Mouse (Mus musculus): ENCODE data around the gene Lpcat3. TPM values are rescaled to one million over a fixed set of nuclear protein-coding genes. Genes with fewer than 3 reads are reported as not detected.
A peak's percentile ranks its signal among the peaks of the same experiment; 100 is the strongest.

The Lpcat3 gene
- total RNA-seq, 2 experiments from 2014 or later, result 37.9 to 43.1 TPM

DNA sequence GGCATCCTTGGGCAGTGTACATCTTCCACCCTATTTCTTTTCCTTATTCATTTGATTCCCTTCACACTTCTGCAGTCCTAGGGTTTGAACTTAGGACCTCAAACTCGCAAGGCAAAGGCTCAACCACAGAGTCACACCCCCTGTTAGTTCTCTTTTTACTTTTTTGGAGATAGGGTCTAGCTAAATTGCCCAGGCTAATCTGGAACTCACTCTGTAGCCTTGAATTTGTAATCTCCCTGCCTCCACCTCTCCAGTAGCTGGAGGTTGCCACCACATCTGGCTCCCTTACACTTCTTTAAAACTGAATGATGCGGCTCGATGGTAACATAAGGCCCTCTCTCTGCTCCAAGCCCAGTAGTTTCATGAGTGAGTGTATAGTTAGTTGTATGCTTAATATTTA, 71.6 kb downstream of the Lpcat3 start:
- DNase-seq (ENCODE audit: low spot score in 2 of 2), result no peak

DNA sequence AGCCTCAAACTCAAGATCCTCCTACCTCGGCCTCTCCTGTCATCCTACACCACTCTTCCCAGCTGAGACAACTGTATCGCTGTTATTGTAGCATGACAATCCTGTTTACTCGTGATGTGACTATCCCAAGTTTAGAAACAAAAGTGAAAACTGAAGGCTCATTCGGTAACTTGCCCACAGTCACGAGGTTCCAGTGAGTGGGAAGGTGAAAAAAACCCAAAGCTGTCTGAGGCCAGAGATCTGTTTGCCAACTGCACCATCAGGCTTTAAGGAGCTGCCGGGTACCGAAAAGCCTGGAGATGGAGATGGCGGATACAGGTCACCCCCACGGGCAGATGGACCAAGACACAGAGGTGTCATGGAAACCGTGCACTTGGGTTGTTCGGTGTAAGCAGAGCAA, 74.2 kb downstream of the Lpcat3 start:
- no peak for DNase-seq (ENCODE audit: low spot score in 2 of 2)

DNA sequence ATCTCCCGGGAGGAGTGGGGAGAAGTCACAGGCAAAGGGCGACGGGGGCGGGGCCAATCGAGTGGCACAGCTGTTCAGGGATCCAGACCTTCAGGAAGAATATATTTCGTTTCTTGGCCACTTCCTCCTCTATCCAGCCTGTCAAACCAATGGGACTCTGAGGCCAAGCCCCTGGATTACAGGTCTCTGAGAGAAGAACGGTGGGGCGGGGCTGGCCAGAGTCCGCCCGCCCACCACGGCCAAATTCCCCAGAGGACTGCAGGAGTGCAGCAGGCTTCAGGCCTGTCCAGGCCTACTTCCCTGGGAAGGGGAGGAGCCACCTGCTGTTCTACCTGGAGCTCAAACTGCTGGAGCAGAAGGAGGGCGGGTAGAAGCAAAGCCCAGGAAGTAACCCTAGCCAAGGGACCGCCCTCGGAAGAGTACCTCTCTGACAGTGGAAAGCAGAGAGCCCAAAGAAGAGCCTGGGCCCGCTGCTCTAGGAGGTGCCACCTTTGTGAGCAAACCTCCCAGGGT, 75.7 kb downstream of the Lpcat3 start, which contains the start of gene Ptpn6:
TSS of gene Ptpn6 (minus strand) at position 204 of the 513 bp plus-strand sequence.
- no peak for DNase-seq (ENCODE audit: low spot score in 2 of 2)

DNA sequence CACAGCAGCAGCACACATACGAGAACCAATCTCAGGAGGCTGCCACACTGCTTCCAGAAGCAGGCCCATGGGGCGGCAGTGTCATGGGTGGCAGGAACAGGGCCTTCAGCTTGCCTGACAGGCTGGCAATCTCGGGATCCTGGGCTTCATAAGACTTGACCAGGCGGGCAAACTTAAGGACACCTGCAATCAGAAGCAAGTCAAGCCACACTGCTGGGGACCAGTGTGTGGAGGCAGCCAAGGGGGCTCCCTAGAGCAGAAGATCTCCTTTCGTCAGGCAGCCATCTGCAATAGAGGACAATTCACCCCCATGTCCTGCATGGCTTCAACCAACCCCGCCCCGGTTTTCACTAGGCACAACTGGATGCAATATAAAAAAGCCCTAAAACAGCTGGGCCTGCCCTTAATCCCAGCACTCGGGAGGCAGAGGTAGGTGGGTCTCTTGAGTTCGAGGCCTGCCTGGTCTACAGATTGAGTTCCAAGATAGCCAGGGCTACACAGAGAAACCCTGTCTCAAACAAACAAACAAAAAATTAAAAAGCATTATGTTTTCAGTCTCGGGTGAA, 76.5 kb downstream of the Lpcat3 start:
- DNase-seq (ENCODE audit: low spot score in 2 of 2), result no peak

DNA sequence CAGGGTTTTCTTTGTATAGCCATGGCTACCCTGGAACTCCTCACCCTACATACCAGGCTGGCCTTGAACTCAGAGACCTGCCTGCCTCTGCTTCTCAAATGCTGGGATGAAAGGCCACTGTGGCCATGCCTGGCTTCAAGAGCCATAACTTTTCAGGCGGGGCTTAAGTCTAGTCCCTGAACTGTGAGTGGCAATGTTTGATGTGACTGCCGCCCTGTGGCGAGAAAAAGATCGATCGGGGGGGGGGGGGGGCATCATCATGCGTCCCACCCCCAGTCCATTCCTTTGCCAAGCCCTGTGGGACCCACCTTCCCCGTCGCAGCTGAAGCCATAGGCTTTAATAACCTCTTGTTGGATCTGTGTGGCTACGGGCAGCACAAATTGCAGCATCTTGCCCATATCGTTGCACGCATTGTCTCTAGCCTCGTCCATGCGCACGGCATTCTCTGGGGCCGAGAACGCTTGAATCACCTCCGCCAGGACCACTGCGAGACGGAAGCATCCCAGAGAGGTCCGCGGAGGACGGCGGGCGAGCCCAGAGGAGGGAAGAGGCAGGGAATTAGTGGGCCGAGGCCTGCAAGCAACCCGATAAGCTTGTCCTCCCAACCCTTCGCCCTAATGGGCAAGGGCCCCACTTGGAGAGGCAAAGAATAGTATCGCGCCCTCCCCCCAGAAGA, 77.5 kb downstream of the Lpcat3 start:
- peak in 1 of 2 experiments; percentile 47 for DNase-seq (ENCODE audit: low spot score in 2 of 2)

DNA sequence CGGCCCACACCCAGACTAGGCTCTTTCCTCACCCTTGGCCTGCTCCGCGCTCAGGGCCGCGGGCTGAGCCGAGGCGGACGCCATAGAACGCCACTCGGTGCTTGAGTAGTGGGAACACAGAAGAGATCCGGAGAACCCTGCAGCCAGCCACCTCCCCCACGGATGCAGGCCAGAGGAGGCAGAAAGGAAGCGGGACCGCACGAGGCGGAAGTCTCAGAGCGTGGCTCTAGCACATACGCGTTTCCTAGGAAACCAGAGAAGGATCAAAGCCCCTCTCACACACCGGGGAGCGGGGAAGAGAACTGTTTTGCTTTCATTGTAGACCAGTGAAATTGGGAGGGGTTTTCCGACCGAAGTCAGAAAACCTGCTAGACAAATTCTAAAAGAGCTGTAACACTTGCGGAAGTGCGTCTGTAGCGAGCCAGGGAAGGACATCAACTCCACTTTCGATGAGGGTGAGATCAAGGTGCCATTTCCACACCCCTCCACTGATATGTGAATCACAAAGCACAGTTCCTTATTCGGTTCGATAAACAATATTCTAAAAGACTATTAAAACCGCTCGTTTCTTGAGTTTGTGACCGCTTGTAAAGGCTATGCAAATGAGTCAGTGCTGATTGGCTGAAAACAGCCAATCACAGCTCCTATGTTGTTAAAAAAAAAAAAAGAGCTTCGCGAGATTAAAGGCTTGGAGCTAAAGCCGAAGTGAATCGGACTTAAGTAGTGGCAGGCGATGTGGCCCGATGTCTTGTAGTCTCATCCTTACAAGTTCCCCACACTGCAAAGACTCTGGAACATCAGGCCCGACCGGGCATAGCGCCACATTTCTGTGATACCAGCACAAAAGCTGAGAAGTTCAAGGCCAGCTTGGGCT, 78.3 kb downstream of the Lpcat3 start, which contains the start of gene Grcc10:
TSS of gene Grcc10 (minus strand) at position 487 of the 874 bp plus-strand sequence.
- DNase-seq (ENCODE audit: low spot score in 2 of 2), result peak; percentile 72 to 86

DNA sequence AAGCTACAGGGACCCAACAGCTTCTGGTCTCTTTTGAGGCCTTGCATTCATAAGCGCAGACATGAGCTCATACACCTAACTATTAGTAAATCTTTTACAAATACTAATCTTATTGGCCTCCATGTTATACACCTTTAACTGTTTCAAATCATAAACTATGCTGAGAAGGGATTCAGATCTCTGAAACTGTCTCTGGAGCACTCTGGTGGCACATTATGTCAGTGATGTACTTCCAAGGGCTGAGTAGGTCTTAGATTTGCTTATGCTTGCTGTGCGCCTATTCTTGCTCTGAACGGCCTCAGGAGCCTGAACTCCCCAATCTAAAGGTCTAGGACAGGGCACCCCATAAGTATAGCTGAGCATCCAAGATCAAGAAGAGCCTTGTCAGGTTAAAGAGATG, 79.0 kb downstream of the Lpcat3 start:
- DNase-seq (ENCODE audit: low spot score in 2 of 2), result no peak

DNA sequence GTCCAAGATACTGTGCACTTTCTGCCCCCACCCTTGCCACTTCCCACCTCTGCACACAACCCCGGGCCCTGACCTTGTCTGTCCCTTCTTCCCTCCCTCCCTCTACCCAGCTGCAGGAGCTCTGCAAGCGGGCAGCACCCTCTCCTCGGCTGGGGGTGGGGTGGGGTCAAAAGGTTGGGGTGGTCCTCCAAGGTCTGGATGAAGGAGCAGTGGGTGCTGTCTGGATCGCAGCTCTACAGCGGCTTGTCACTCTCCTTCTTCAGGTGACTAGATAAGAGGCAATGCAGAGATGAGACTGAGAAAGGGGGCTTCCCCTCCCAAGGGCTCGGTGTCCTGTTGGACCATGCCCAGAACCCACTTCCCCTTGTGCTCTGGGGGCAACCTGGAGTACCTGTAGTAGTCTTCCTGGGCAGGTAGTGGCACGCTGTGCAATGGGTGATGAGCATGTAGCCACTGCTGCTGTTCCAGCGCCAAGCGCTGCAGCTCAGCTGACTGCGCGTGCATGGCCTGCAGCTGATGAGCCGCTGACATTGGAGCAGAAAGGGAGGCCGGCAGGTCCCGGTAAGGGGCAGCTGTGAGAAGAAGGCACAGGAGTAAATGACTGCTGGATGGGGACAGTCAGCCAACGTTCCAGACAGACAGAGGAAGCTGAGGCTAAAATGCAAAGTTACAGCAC, 80.2 kb downstream of the Lpcat3 start:
- no peak for DNase-seq (ENCODE audit: low spot score in 2 of 2)

DNA sequence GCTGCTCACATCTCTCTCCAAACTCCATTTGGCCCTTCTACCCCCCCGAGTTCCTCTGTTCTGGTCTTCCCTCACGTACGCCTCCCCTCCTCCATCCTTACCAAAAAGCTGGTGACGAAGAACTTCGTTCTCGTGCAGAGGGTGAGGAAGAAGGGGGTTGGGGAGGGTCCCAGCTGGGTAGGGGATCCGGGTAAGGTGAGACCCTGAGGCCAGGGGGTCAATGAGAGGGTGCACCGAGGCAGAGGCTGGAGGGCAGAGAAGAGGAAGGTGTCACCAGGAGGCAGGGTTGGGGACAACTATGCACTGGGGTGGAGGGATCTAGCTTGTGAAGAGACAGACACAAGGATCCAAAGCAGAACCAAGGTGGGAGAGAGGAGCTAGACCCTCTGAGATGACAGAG, 80.8 kb downstream of the Lpcat3 start:
- no peak for DNase-seq (ENCODE audit: low spot score in 2 of 2)

DNA sequence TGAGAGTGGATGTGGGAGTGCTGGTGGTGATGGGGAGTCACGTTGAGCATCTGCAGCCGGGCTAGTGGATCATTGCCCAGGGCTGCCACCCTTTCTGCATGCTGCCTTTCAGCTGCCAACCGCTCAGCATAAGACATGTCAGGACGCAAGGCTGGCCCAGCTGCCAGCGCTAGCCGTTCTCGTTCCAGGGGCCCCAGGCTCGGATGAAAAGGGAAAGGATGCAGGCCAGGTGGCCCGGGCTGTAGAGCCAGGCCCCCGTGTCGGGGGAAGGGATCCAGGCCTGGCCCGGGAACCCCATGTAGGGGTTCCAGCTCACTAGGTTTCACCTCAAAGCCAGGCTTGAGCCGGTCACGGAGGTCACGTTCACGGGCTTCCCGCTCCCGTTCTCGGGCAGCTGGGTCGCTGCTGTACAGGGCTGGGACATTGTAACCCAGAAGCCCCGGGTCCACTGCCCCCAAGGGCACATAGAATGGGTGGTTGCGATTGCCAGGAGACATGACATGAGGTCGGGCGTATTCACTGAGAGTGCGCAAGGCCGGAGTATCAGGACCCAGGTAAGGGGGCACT, 82.0 kb downstream of the Lpcat3 start:
- DNase-seq (ENCODE audit: low spot score in 2 of 2), result no peak

DNA sequence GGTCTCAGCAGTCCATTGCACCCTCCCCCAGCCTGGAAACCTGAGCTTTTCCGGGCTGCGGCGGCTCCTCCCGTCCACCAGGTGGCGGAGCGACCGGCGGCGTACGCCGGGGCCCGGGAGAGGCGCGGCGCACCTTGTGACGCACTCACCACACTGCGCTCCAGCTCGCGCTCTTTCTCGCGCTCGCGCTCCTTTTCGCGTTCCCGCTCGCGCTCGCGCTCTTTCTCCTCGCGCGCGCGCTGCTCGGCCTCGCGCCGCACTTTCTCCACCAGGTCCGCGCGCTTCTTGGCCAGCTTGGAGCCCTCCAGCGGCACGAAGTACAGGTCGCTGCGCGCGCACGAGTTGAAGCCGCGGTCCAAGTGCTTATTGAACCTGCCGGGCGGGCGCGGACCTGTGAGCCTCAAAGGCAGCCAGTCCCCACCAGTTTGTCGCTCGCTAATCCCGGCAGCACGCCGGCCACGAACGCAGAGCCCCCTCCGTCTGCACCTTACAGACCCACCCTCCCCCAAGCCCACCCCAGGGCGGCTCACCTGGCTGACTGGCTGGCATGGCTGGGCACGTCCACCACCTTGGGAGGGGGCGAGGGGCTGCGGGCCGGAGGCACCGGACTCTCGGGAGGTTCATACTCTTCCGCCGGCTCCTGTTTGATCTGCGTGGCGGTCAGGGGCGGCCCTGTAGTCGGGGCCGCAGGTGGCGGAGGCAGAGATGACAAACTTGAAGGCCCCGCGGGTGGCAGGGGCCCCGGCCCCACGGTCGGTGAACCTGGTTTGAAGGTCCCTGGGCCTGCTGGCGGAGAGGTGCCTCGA, 82.9 kb downstream of the Lpcat3 start:
- peak; percentile 85 to 92 for DNase-seq (ENCODE audit: low spot score in 2 of 2)

DNA sequence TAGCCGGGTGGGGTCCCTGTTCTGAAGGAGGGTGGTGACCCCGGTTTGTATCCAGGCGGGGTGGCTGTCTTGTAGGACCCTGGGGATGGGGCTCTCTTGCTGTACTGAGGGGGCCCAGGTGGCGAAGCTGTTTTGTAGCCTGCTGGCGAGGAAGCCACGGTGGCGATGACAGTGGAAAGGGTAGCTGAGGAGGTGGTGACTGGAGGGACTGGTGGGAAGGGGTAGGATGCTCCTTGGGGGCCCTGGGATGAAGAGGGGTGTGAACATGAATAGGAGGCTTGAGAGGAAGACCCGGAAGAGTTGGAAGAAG, 83.4 kb downstream of the Lpcat3 start:
- DNase-seq (ENCODE audit: low spot score in 2 of 2), result no peak

DNA sequence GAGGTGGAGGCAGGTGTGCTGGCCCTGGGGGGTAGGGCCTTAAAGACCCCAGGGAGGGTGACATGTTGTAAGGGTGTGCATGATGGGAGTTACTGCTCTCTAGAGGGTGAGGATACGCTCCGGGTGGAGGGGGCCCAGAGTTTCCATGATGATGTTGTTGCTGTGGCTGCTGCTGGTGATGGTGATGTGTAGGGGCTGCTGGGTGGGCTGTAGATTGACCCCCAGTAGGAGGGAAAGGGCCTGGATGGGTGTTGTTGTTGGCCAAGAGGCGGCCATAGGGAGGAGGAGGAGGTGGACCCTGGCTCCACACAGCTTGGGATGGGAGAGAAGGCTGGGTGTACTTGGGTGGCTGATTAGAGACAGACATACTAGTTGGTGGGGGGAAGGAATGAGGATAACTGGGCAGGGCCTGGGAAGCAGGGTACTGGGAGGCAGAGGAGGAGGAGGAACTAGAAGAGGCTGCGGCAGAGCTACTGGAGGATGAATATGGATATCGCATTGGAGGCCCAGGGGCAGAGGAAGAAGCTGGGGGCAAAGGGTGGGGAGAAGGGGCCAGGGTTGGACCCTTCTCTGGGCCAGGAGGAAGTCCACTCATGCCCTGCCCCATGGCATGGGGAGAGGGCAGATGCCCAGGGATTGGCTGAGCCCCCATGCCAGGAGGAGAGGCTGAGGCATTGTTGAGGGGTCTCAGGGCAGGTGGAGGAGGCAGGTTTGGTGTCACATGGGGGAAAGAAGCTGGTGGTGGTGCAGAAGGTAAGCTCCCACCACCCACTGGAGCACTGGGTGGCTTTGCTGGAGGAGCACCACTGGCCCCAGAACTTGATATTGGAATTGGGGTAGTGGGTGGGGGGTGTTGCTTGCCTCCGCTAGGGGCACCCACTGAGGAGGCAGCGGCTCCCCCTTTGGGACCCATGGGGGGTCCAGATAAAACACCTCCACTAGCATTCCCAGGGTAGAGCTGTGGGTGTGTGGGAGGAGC, 84.1 kb downstream of the Lpcat3 start:
- DNase-seq (ENCODE audit: low spot score in 2 of 2), result no peak

DNA sequence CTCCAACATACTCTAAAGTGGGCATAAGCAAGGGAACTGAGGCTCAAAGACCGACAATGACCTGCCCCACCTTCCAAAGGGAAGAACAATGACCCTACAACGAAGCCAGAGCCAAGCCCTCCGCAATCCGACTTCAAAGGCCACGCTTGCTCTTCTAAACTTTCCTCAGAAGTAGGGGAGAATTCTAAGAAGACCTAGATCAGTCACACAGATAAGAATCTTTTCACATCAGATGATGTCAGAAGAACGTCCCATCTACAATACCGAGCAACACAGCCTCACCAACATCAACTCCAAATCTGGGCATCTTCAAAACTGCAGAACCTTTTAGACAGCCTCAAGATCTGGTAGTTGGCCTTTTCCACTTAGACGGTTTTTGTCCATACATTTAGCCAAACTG, 87.6 kb downstream of the Lpcat3 start:
- no peak for DNase-seq (ENCODE audit: low spot score in 2 of 2)

DNA sequence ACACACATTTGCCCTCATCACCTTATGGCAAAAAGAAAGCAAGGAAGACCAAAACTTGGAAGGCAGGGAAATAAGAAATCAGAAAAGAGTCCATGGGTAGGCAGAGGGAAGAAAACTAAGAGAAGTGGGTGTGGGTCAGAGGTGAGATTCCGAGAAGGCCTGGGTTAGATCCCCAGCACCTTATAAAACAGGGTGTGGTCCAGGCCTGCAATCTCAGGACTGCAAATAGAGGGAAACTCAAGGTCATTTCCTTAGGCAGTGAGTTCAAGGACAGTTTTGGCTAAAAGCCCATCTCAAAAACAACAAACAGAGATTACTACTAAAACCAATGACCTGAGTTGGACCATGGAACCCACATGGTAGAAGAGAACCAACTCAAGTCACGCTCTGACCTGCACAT, 91.0 kb downstream of the Lpcat3 start:
- no peak for DNase-seq (ENCODE audit: low spot score in 2 of 2)

All from gastrocnemius, postnatal 4 days (tissue).